Mouse (Mus musculus): Measurements from ENCODE around the gene Maob.

GRCm38 (mm10) chrX:16837293-16837692 is 20.1 kb upstream of the Maob start:
- TF ChIP-seq RCOR1 (conservative IDR thresholded peaks at IDR 0.05; ENCODE audit: low read depth, low read length), result no peak
- TF ChIP-seq ELF1 (IDR thresholded peaks at IDR 0.05; ENCODE audit: low read depth, low read length), result no peak
- no peak for TF ChIP-seq CTCF (conservative IDR thresholded peaks at IDR 0.05 in 1 of 2, IDR thresholded peaks at IDR 0.05 in 1 of 2; ENCODE audit: low read depth in 2 of 2, low read length in 2 of 2)
- TF ChIP-seq ZKSCAN1 (IDR thresholded peaks at IDR 0.05; ENCODE audit: borderline replicate concordance, low read depth, low read length), result no peak
- TF ChIP-seq USF1 (IDR thresholded peaks at IDR 0.05; ENCODE audit: low read depth, low read length), result no peak
- no peak for TF ChIP-seq TCF12 (IDR thresholded peaks at IDR 0.05; ENCODE audit: low read depth, low read length)

Data from CH12.LX (cell line).